Mouse (Mus musculus): Measurements from ENCODE around the gene Pitpnm1. TPM values are rescaled to one million over a fixed set of nuclear protein-coding genes. Genes with fewer than 3 reads are reported as not detected.

Pitpnm1 gene
- total and polyA plus RNA-seq, 3 experiments: 15.9 to 43.8 (median 34.7) TPM

DNA sequence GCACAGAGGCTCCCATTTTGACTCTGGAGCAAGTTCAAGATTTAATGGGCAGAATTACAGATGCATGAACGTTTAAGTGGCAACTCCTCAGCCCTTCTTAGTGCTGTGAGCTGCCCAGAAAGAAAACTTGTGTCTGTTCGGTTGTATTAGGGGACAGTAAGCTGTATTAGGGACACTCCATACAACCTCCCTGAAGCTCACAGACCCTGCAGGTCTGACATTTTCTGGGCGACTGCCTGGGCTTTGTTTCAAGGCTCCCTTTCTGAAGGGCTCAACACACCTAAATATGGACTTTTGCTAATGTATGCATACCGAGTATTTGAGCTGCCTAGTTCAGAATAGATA is 63.7 kb downstream of the Pitpnm1 start:
- H3K4me3 ChIP-seq (replicated peaks in 1 of 3; ENCODE audit: low read depth in 2 of 3, low read length in 2 of 3, poor library complexity in 1 of 3): peak overlapping the region; percentile 56 to 71 (median 67)
- peaks cover 27 to 51% of the 10 kb centered on the region in 2 experiments for H3K36me3 ChIP-seq (replicated peaks in 1 of 2; ENCODE audit: control insufficient read depth in 1 of 2, insufficient read depth in 1 of 2, low read length in 1 of 2)
- peaks cover 10% of the 10 kb centered on the region for H3K79me2 ChIP-seq (replicated peaks; ENCODE audit: control insufficient read depth, extremely low read depth, insufficient read depth, poor library complexity, severe bottlenecking)
- no peak for DNase-seq (ENCODE audit: extremely low read depth)
- in situ Hi-C loops (cut with MboI; ENCODE audit: low pct_ligation_motif_present, low pct_unique_long_range_greater_than_20kb, low sequenced_read_pairs): no loop called here
- H3K9me3 ChIP-seq (replicated peaks; ENCODE audit: low read length): peaks cover 2% of the 10 kb centered on the region
- dilution Hi-C loops (cut with MboI; ENCODE audit: extremely low pct_ligation_motif_present, extremely low pct_unique_long_range_greater_than_20kb, low sequenced_read_pairs): no loop called here
- H3K4me2 ChIP-seq (ENCODE audit: insufficient read depth, low read depth, poor library complexity, severe bottlenecking): peak overlapping the region; percentile 60
- H3K27me3 ChIP-seq (replicated peaks): no peaks in the 10 kb centered on the region
- no peak for TF ChIP-seq HCFC1 (IDR thresholded peaks at IDR 0.05; ENCODE audit: low read depth, low read length)
- no peak for TF ChIP-seq TCF12 (IDR thresholded peaks at IDR 0.05; ENCODE audit: low read depth, low read length)
- no peak for TF ChIP-seq BHLHE40 (IDR thresholded peaks at IDR 0.05; ENCODE audit: low read depth, low read length)
- no peak for TF ChIP-seq UBTF (IDR thresholded peaks at IDR 0.05; ENCODE audit: low read depth, low read length)
- TF ChIP-seq NELFE (IDR thresholded peaks at IDR 0.05; ENCODE audit: low read depth, low read length): 0 out of 2 replicates have a peak, but pooled peaks have one; percentile 9
- no peak for TF ChIP-seq MAFK (IDR thresholded peaks at IDR 0.05; ENCODE audit: insufficient replicate concordance, low read length)
- no peak for TF ChIP-seq CTCF (conservative IDR thresholded peaks at IDR 0.05 in 1 of 2, IDR thresholded peaks at IDR 0.05 in 1 of 2; ENCODE audit: low read depth in 2 of 2, low read length in 2 of 2)
- no peak for TF ChIP-seq JUND (conservative IDR thresholded peaks at IDR 0.05; ENCODE audit: low read depth, low read length)
- TF ChIP-seq MAX (IDR thresholded peaks at IDR 0.05; ENCODE audit: low read length): no peak
- TF ChIP-seq POLR2AphosphoS2 (IDR thresholded peaks at IDR 0.05; ENCODE audit: low read depth, low read length): no peak
- no peak for TF ChIP-seq E2F4 (IDR thresholded peaks at IDR 0.05; ENCODE audit: insufficient replicate concordance, low read depth, low read length)
- no peak for TF ChIP-seq POLR2A (IDR thresholded peaks at IDR 0.05; ENCODE audit: low read depth, low read length)
- no peak for TF ChIP-seq CHD2 (IDR thresholded peaks at IDR 0.05; ENCODE audit: low read length)
- 0 out of 2 replicates have a peak, but pooled peaks have one; percentile 12 for TF ChIP-seq ZMIZ1 (IDR thresholded peaks at IDR 0.05; ENCODE audit: low read depth, low read length)
- TF ChIP-seq SMC3 (IDR thresholded peaks at IDR 0.05; ENCODE audit: low read depth, low read length): no peak
- no peak overlapping the region for H3K27ac ChIP-seq (ENCODE audit: insufficient read depth, low read depth)
- peak overlapping the region; percentile 72 for H3K9ac ChIP-seq (ENCODE audit: insufficient read depth, low read depth)
- H3K4me1 ChIP-seq (ENCODE audit: control insufficient read depth in 1 of 2, insufficient read depth in 2 of 2): peaks cover 9 to 36% of the 10 kb centered on the region in 2 experiments

Other genes with a start within 250 kb of the Pitpnm1 start
Only the 20 nearest of the 34 such genes appear.
- gene Tbx10, start 107.2 kb upstream of the Pitpnm1 start, total RNA-seq (2012; rRNA removed): not detected in 2 replicates
- not detected in 2 replicates for gene Tbx10, start 107.2 kb upstream of the Pitpnm1 start, total RNA-seq (2014; rRNA removed)
- gene Tbx10, start 107.2 kb upstream of the Pitpnm1 start, polyA plus RNA-seq (2012; ENCODE audit: insufficient read length, low read depth): not detected in 2 replicates
- gene Nudt8, start 99.4 kb upstream of the Pitpnm1 start, total RNA-seq (2012; rRNA removed): 31.4 and 36.3 TPM in 2 replicates
- gene Nudt8, start 99.4 kb upstream of the Pitpnm1 start, total RNA-seq (2014; rRNA removed): 31.7 and 40.2 TPM in 2 replicates
- 24.7 and 28.2 TPM in 2 replicates for gene Nudt8, start 99.4 kb upstream of the Pitpnm1 start, polyA plus RNA-seq (2012; ENCODE audit: insufficient read length, low read depth)
- 2.0 and 2.1 TPM in 2 replicates for gene Gm49405, start 99.4 kb upstream of the Pitpnm1 start, total RNA-seq (2012; rRNA removed)
- 0.99 and 1.1 TPM in 2 replicates for gene Gm49405, start 99.4 kb upstream of the Pitpnm1 start, total RNA-seq (2014; rRNA removed)
- 2.7 and 3.3 TPM in 2 replicates for gene Gm49405, start 99.4 kb upstream of the Pitpnm1 start, polyA plus RNA-seq (2012; ENCODE audit: insufficient read length, low read depth)
- gene Doc2g, start 96.7 kb upstream of the Pitpnm1 start, total RNA-seq (2012; rRNA removed): 4.4 and 5.2 TPM in 2 replicates
- gene Doc2g, start 96.7 kb upstream of the Pitpnm1 start, total RNA-seq (2014; rRNA removed): 2.1 and 2.7 TPM in 2 replicates
- 5.7 and 6.4 TPM in 2 replicates for gene Doc2g, start 96.7 kb upstream of the Pitpnm1 start, polyA plus RNA-seq (2012; ENCODE audit: insufficient read length, low read depth)
- gene Ndufv1, start 87.2 kb upstream of the Pitpnm1 start, total RNA-seq (2012; rRNA removed): 183 TPM in 2 replicates
- 119 TPM in 2 replicates for gene Ndufv1, start 87.2 kb upstream of the Pitpnm1 start, total RNA-seq (2014; rRNA removed)
- 133 and 136 TPM in 2 replicates for gene Ndufv1, start 87.2 kb upstream of the Pitpnm1 start, polyA plus RNA-seq (2012; ENCODE audit: insufficient read length, low read depth)
- gene Gstp1, start 62.0 kb upstream of the Pitpnm1 start, total RNA-seq (2012; rRNA removed): 529 and 544 TPM in 2 replicates
- gene Gstp1, start 62.0 kb upstream of the Pitpnm1 start, total RNA-seq (2014; rRNA removed): 333 and 343 TPM in 2 replicates
- gene Gstp1, start 62.0 kb upstream of the Pitpnm1 start, polyA plus RNA-seq (2012; ENCODE audit: insufficient read length, low read depth): 468 and 696 TPM in 2 replicates
- gene Gstp2, start 54.0 kb upstream of the Pitpnm1 start, total RNA-seq (2012; rRNA removed): 6.0 and 21.1 TPM in 2 replicates
- gene Gstp2, start 54.0 kb upstream of the Pitpnm1 start, total RNA-seq (2014; rRNA removed): not detected in 2 replicates
- 1.4 and 2.4 TPM in 2 replicates for gene Gstp2, start 54.0 kb upstream of the Pitpnm1 start, polyA plus RNA-seq (2012; ENCODE audit: insufficient read length, low read depth)
- gene Gstp3, start 40.4 kb upstream of the Pitpnm1 start, total RNA-seq (2012; rRNA removed): 0.46 and 1.4 TPM in 2 replicates
- not detected in 2 replicates for gene Gstp3, start 40.4 kb upstream of the Pitpnm1 start, total RNA-seq (2014; rRNA removed)
- not detected in 2 replicates for gene Gstp3, start 40.4 kb upstream of the Pitpnm1 start, polyA plus RNA-seq (2012; ENCODE audit: insufficient read length, low read depth)
- not detected in 2 replicates for gene Cabp2, start 18.4 kb upstream of the Pitpnm1 start, total RNA-seq (2012; rRNA removed)
- not detected in 2 replicates for gene Cabp2, start 18.4 kb upstream of the Pitpnm1 start, total RNA-seq (2014; rRNA removed)
- gene Cabp2, start 18.4 kb upstream of the Pitpnm1 start, polyA plus RNA-seq (2012; ENCODE audit: insufficient read length, low read depth): not detected in 2 replicates
- gene Cdk2ap2, start 2.8 kb upstream of the Pitpnm1 start, total RNA-seq (2012; rRNA removed): 69.5 and 90.3 TPM in 2 replicates
- gene Cdk2ap2, start 2.8 kb upstream of the Pitpnm1 start, total RNA-seq (2014; rRNA removed): 57.0 and 63.4 TPM in 2 replicates
- gene Cdk2ap2, start 2.8 kb upstream of the Pitpnm1 start, polyA plus RNA-seq (2012; ENCODE audit: insufficient read length, low read depth): 55.6 and 67.1 TPM in 2 replicates
- 37.5 and 39.7 TPM in 2 replicates for gene Aip, start 25.9 kb downstream of the Pitpnm1 start, total RNA-seq (2012; rRNA removed)
- 10.8 and 11.7 TPM in 2 replicates for gene Aip, start 25.9 kb downstream of the Pitpnm1 start, total RNA-seq (2014; rRNA removed)
- gene Aip, start 25.9 kb downstream of the Pitpnm1 start, polyA plus RNA-seq (2012; ENCODE audit: insufficient read length, low read depth): 64.8 and 87.9 TPM in 2 replicates
- gene Gpr152, start 39.8 kb downstream of the Pitpnm1 start, total RNA-seq (2012; rRNA removed): 0.17 and 0.25 TPM in 2 replicates
- gene Gpr152, start 39.8 kb downstream of the Pitpnm1 start, total RNA-seq (2014; rRNA removed): 0.05 TPM in 1 of 2 replicates, not detected in the other
- gene Gpr152, start 39.8 kb downstream of the Pitpnm1 start, polyA plus RNA-seq (2012; ENCODE audit: insufficient read length, low read depth): 0.71 and 0.82 TPM in 2 replicates
- 2.8 and 3.3 TPM in 2 replicates for gene Cabp4, start 44.0 kb downstream of the Pitpnm1 start, total RNA-seq (2012; rRNA removed)
- gene Cabp4, start 44.0 kb downstream of the Pitpnm1 start, total RNA-seq (2014; rRNA removed): 6.4 and 6.9 TPM in 2 replicates
- 11.8 and 14.7 TPM in 2 replicates for gene Cabp4, start 44.0 kb downstream of the Pitpnm1 start, polyA plus RNA-seq (2012; ENCODE audit: insufficient read length, low read depth)
- gene Coro1b, start 48.6 kb downstream of the Pitpnm1 start, total RNA-seq (2012; rRNA removed): 172 and 194 TPM in 2 replicates
- 154 and 179 TPM in 2 replicates for gene Coro1b, start 48.6 kb downstream of the Pitpnm1 start, total RNA-seq (2014; rRNA removed)
- 265 and 293 TPM in 2 replicates for gene Coro1b, start 48.6 kb downstream of the Pitpnm1 start, polyA plus RNA-seq (2012; ENCODE audit: insufficient read length, low read depth)
- gene Ptprcap, start 53.6 kb downstream of the Pitpnm1 start, total RNA-seq (2012; rRNA removed): 438 and 452 TPM in 2 replicates
- gene Ptprcap, start 53.6 kb downstream of the Pitpnm1 start, total RNA-seq (2014; rRNA removed): 380 and 447 TPM in 2 replicates
- 296 and 343 TPM in 2 replicates for gene Ptprcap, start 53.6 kb downstream of the Pitpnm1 start, polyA plus RNA-seq (2012; ENCODE audit: insufficient read length, low read depth)
- gene Rps6kb2, start 63.4 kb downstream of the Pitpnm1 start, total RNA-seq (2012; rRNA removed): 20.7 and 25.3 TPM in 2 replicates
- 9.7 and 12.0 TPM in 2 replicates for gene Rps6kb2, start 63.4 kb downstream of the Pitpnm1 start, total RNA-seq (2014; rRNA removed)
- gene Rps6kb2, start 63.4 kb downstream of the Pitpnm1 start, polyA plus RNA-seq (2012; ENCODE audit: insufficient read length, low read depth): 26.6 and 27.2 TPM in 2 replicates
- 3.4 and 4.0 TPM in 2 replicates for gene Carns1, start 75.5 kb downstream of the Pitpnm1 start, total RNA-seq (2012; rRNA removed)
- 1.7 and 1.8 TPM in 2 replicates for gene Carns1, start 75.5 kb downstream of the Pitpnm1 start, total RNA-seq (2014; rRNA removed)
- 3.8 and 4.4 TPM in 2 replicates for gene Carns1, start 75.5 kb downstream of the Pitpnm1 start, polyA plus RNA-seq (2012; ENCODE audit: insufficient read length, low read depth)
- gene Tbc1d10c, start 91.3 kb downstream of the Pitpnm1 start, total RNA-seq (2012; rRNA removed): 46.3 and 57.8 TPM in 2 replicates
- gene Tbc1d10c, start 91.3 kb downstream of the Pitpnm1 start, total RNA-seq (2014; rRNA removed): 43.5 and 51.5 TPM in 2 replicates
- gene Tbc1d10c, start 91.3 kb downstream of the Pitpnm1 start, polyA plus RNA-seq (2012; ENCODE audit: insufficient read length, low read depth): 57.4 and 58.5 TPM in 2 replicates
- gene Ppp1ca, start 92.1 kb downstream of the Pitpnm1 start, total RNA-seq (2012; rRNA removed): 502 and 585 TPM in 2 replicates
- 635 and 651 TPM in 2 replicates for gene Ppp1ca, start 92.1 kb downstream of the Pitpnm1 start, total RNA-seq (2014; rRNA removed)
- 383 and 389 TPM in 2 replicates for gene Ppp1ca, start 92.1 kb downstream of the Pitpnm1 start, polyA plus RNA-seq (2012; ENCODE audit: insufficient read length, low read depth)
- gene Rad9a, start 101.7 kb downstream of the Pitpnm1 start, total RNA-seq (2012; rRNA removed): 20.5 and 22.4 TPM in 2 replicates
- gene Rad9a, start 101.7 kb downstream of the Pitpnm1 start, total RNA-seq (2014; rRNA removed): 11.5 and 14.3 TPM in 2 replicates
- gene Rad9a, start 101.7 kb downstream of the Pitpnm1 start, polyA plus RNA-seq (2012; ENCODE audit: insufficient read length, low read depth): 20.0 and 21.7 TPM in 2 replicates